Mouse (Mus musculus) forebrain, embryonic 16.5 days (tissue): ENCODE data around the gene Usp39. TPM values are rescaled to one million over a fixed set of nuclear protein-coding genes. Genes with fewer than 3 reads are reported as not detected.

Source experiments
- ATAC-seq: fragments of 200-750 bp; cut with Nextera tagmentation; 2 replicates; pipeline ENCODE4 v1.8.0; 2017; ENCODE audit warnings: mild to moderate bottlenecking, moderate library complexity
- H3K27ac ChIP-seq: fragments of 300-500 bp; sonication (generic); 2 replicates; pipeline ENCODE4 v1.5.1; 2014; ENCODE audit warnings: low read length, control low read depth
- H3K27me3 ChIP-seq: fragments of 300-500 bp; sonication (generic); replicated peaks from 2 replicates; pipeline ENCODE4 v1.6.1; 2014; ENCODE audit warnings: low read length; ENCODE audit not compliant: control insufficient read depth, insufficient read depth
- H3K36me3 ChIP-seq: fragments of 300-500 bp; sonication (generic); 2 replicates; pipeline ENCODE4 v1.6.1; 2014; ENCODE audit not compliant: control insufficient read depth, insufficient read depth
- H3K4me1 ChIP-seq: fragments of 300-500 bp; sonication (generic); replicated peaks from 2 replicates; pipeline ENCODE4 v1.6.1; 2014; ENCODE audit warnings: low read length; ENCODE audit not compliant: control insufficient read depth, insufficient read depth
- H3K4me2 ChIP-seq: fragments of 300-500 bp; sonication (generic); 2 replicates; pipeline ENCODE4 v1.6.1; 2014; ENCODE audit warnings: mild to moderate bottlenecking, low read length, control low read depth
- H3K4me3 ChIP-seq: fragments of 300-500 bp; sonication (generic); replicated peaks from 2 replicates; pipeline ENCODE4 v1.5.1; 2014; ENCODE audit warnings: mild to moderate bottlenecking, low read length, control low read depth
- H3K9ac ChIP-seq: fragments of 300-500 bp; sonication (generic); replicated peaks from 2 replicates; pipeline ENCODE4 v1.6.1; 2014; ENCODE audit warnings: low read depth, low read length, control low read depth
- H3K9me3 ChIP-seq: fragments of 300-500 bp; sonication (generic); 2 replicates; pipeline ENCODE4 v1.6.1; 2016; ENCODE audit warnings: low read length; ENCODE audit not compliant: control insufficient read depth
- WGBS: fragments of 180-500 bp; shearing (Covaris S2); extraction: QIAGEN DNeasy Blood & Tissue Kit; methylation state at CpG from one replicate; pipeline ENCODE4 v1.1.7; 2014; 5-methylcytosine and 5-hydroxymethylcytosine counted together
- polyA plus RNA-seq: library from polyadenylated mRNA; unstranded; fragments of >200 nt; fragmentation: Nextera tagmentation; extraction: Ambion mirVana; gene quantifications from 2 replicates; pipeline ENCODE4 v1.2.1, GENCODE M21; 2015

The Usp39 gene
- polyA plus RNA-seq, 1 experiment from 2014 or later, result 48.5 TPM

GRCm38 (mm10) chr6:72374820-72375563, 30.0 kb upstream of the Usp39 start:
- no peak overlapping the region for H3K27ac ChIP-seq
- H3K4me3 ChIP-seq, result no peak overlapping the region
- H3K4me2 ChIP-seq, result no peak overlapping the region
- no peak for ATAC-seq
- no peak overlapping the region for H3K9ac ChIP-seq
- peaks cover 11% of the 10 kb centered on the region for H3K27me3 ChIP-seq
- no peaks in the 10 kb centered on the region for H3K36me3 ChIP-seq
- H3K4me1 ChIP-seq, result no peaks in the 10 kb centered on the region
- 87% methylated on average over 15 of the region's 15 CpGs for WGBS
- no peaks in the 10 kb centered on the region for H3K9me3 ChIP-seq

GRCm38 (mm10) chr6:72374206-72374605, 29.2 kb upstream of the Usp39 start:
- Histone ChIP-seq H3K4me2 (no peak overlapping the region), H3K9me3 (no peaks in the 10 kb centered on the region), H3K36me3 (no peaks in the 10 kb centered on the region), H3K4me3 (no peak overlapping the region), H3K27ac (no peak overlapping the region), H3K9ac (no peak overlapping the region), H3K4me1 (no peaks in the 10 kb centered on the region), H3K27me3 (peaks cover 4% of the 10 kb centered on the region; the same call in 1 of the 2 replicates)
- no peak for ATAC-seq
- WGBS, result 67% methylated on average over 7 of the region's 7 CpGs

- Histone ChIP-seq H3K4me3 (no peak overlapping the region), H3K9me3 (no peaks in the 10 kb centered on the region), H3K27me3 (no peaks in the 10 kb centered on the region), H3K36me3 (no peaks in the 10 kb centered on the region), H3K4me2 (no peak overlapping the region), H3K9ac (no peak overlapping the region), H3K27ac (no peak overlapping the region), H3K4me1 (no peaks in the 10 kb centered on the region)
- WGBS, result 86% methylated on average over 4 of the region's 4 CpGs
- no peak for ATAC-seq
Observed at GRCm38 (mm10) chr6:72373184-72373583, 28.2 kb upstream of the Usp39 start.

GRCm38 (mm10) chr6:72371571-72371970, 26.6 kb upstream of the Usp39 start:
- Histone ChIP-seq H3K4me1 (no peaks in the 10 kb centered on the region), H3K9me3 (no peaks in the 10 kb centered on the region), H3K9ac (no peak overlapping the region), H3K27me3 (no peaks in the 10 kb centered on the region), H3K4me3 (no peak overlapping the region), H3K27ac (no peak overlapping the region), H3K36me3 (no peaks in the 10 kb centered on the region), H3K4me2 (no peak overlapping the region)
- no peak for ATAC-seq
- 50% methylated on average over 1 of the region's 1 CpGs for WGBS

GRCm38 (mm10) chr6:72371147-72371546, 26.2 kb upstream of the Usp39 start:
- no peaks in the 10 kb centered on the region for H3K27me3 ChIP-seq
- no peak overlapping the region for H3K27ac ChIP-seq
- no peaks in the 10 kb centered on the region for H3K36me3 ChIP-seq
- H3K4me2 ChIP-seq, result no peak overlapping the region
- H3K4me1 ChIP-seq, result no peaks in the 10 kb centered on the region
- H3K9ac ChIP-seq, result no peak overlapping the region
- H3K4me3 ChIP-seq, result no peak overlapping the region
- WGBS, result 36% methylated on average over 5 of the region's 5 CpGs
- no peak for ATAC-seq
- no peaks in the 10 kb centered on the region for H3K9me3 ChIP-seq

- Histone ChIP-seq H3K4me1 (no peaks in the 10 kb centered on the region), H3K27ac (no peak overlapping the region), H3K9me3 (no peaks in the 10 kb centered on the region), H3K4me3 (no peak overlapping the region), H3K36me3 (no peaks in the 10 kb centered on the region), H3K27me3 (no peaks in the 10 kb centered on the region), H3K4me2 (no peak overlapping the region), H3K9ac (no peak overlapping the region)
- no peak for ATAC-seq
- whole genome bisulfite sequencing, result 78% methylated on average over 12 of the region's 12 CpGs
Observed at GRCm38 (mm10) chr6:72370091-72370490, 25.1 kb upstream of the Usp39 start.

- no peak overlapping the region for H3K27ac ChIP-seq
- no peak for ATAC-seq
- no peak overlapping the region for H3K9ac ChIP-seq
- WGBS, result 79% methylated on average over 4 of the region's 4 CpGs
- no peaks in the 10 kb centered on the region for H3K36me3 ChIP-seq
- no peaks in the 10 kb centered on the region for H3K9me3 ChIP-seq
- no peak overlapping the region for H3K4me3 ChIP-seq
- H3K27me3 ChIP-seq, result no peaks in the 10 kb centered on the region
- no peaks in the 10 kb centered on the region for H3K4me1 ChIP-seq
- H3K4me2 ChIP-seq, result no peak overlapping the region
Observed at GRCm38 (mm10) chr6:72369557-72369956, 24.6 kb upstream of the Usp39 start.

- H3K9me3 ChIP-seq, result no peaks in the 10 kb centered on the region
- no peak overlapping the region for H3K27ac ChIP-seq
- no peak overlapping the region for H3K4me2 ChIP-seq
- WGBS, result 77% methylated on average over 4 of the region's 4 CpGs
- H3K36me3 ChIP-seq, result no peaks in the 10 kb centered on the region
- peaks cover 5% of the 10 kb centered on the region; the same call in 1 of the 2 replicates for H3K4me1 ChIP-seq
- H3K9ac ChIP-seq, result no peak overlapping the region
- H3K4me3 ChIP-seq, result no peak overlapping the region
- ATAC-seq, result no peak
- no peaks in the 10 kb centered on the region for H3K27me3 ChIP-seq
Observed at GRCm38 (mm10) chr6:72367460-72367974, 22.5 kb upstream of the Usp39 start.

- H3K4me3 ChIP-seq, result no peak within 1 kb of the TSS
- H3K4me1 ChIP-seq, result peaks cover 5% of the 10 kb centered on the region; the same call in 1 of the 2 replicates
- H3K9me3 ChIP-seq, result no peaks in the 10 kb centered on the region
- no peak within 1 kb of the TSS for H3K4me2 ChIP-seq
- H3K9ac ChIP-seq, result no peak within 1 kb of the TSS
- WGBS, result 74% methylated on average over 4 of the region's 4 CpGs
- no peaks in the 10 kb centered on the region for H3K27me3 ChIP-seq
- ATAC-seq, result no peak
- H3K36me3 ChIP-seq, result no peaks in the 10 kb centered on the region
- no peak within 1 kb of the TSS for H3K27ac ChIP-seq
Observed at GRCm38 (mm10) chr6:72366844-72367443, 22.0 kb upstream of the Usp39 start, which contains the start of gene Rnf181. Gene Rnf181 (minus strand): TSS chr6:72366956.
